Mouse (Mus musculus) kidney, embryonic 15.5 days (tissue): ENCODE measurements around the gene 2310007B03Rik. TPM values are rescaled to one million over a fixed set of nuclear protein-coding genes. Genes with fewer than 3 reads are reported as not detected.
A peak's percentile ranks its signal among the peaks of the same experiment; 100 is the strongest.

Experiments
- ATAC-seq: fragments of 200-750 bp; cut with Nextera tagmentation; replicated peaks from 2 replicates; pipeline ENCODE4 v1.8.0; 2017; ENCODE audit warnings: moderate TSS enrichment; ENCODE audit not compliant: low FRiP score
- H3K27ac ChIP-seq: fragments of 300-500 bp; sonication (generic); 2 replicates; pipeline ENCODE4 v1.5.1; 2015; ENCODE audit warnings: mild to moderate bottlenecking, inconsistent platforms
- H3K27me3 ChIP-seq: fragments of 300-500 bp; sonication (generic); 2 replicates; pipeline ENCODE4 v1.6.1; 2015; ENCODE audit warnings: inconsistent platforms
- H3K36me3 ChIP-seq: fragments of 300-500 bp; sonication (generic); 2 replicates; pipeline ENCODE4 v1.6.1; 2015; ENCODE audit warnings: inconsistent platforms
- H3K4me1 ChIP-seq: fragments of 300-500 bp; sonication (generic); 2 replicates; pipeline ENCODE4 v1.6.1; 2015; ENCODE audit warnings: inconsistent platforms
- H3K4me2 ChIP-seq: fragments of 300-500 bp; sonication (generic); 2 replicates; pipeline ENCODE4 v1.6.1; 2015; ENCODE audit warnings: moderate library complexity, mild to moderate bottlenecking, inconsistent platforms
- H3K4me3 ChIP-seq: fragments of 300-500 bp; sonication (generic); replicated peaks from 2 replicates; pipeline ENCODE4 v1.5.1; 2015; ENCODE audit warnings: mild to moderate bottlenecking, inconsistent platforms
- H3K9ac ChIP-seq: fragments of 300-500 bp; sonication (generic); 2 replicates; pipeline ENCODE4 v1.6.1; 2015; ENCODE audit warnings: mild to moderate bottlenecking, inconsistent platforms
- H3K9me3 ChIP-seq: fragments of 300-500 bp; sonication (generic); replicated peaks from 2 replicates; pipeline ENCODE4 v1.6.1; 2016; ENCODE audit warnings: inconsistent platforms
- WGBS: fragments of 180-500 bp; shearing (Covaris S2); methylation state at CpG from one replicate; pipeline ENCODE4 v1.1.7; 2015; ENCODE audit warnings: mixed read lengths; 5-methylcytosine and 5-hydroxymethylcytosine counted together
- polyA plus RNA-seq: library from polyadenylated mRNA; unstranded; fragments of >200 nt; fragmentation: Nextera tagmentation; extraction: Ambion mirVana; gene quantifications from 2 replicates; pipeline ENCODE4 v1.2.1, GENCODE M21; 2015

Gene 2310007B03Rik
- polyA plus RNA-seq, 1 experiment from 2014 or later, result 1.4 TPM

DNA sequence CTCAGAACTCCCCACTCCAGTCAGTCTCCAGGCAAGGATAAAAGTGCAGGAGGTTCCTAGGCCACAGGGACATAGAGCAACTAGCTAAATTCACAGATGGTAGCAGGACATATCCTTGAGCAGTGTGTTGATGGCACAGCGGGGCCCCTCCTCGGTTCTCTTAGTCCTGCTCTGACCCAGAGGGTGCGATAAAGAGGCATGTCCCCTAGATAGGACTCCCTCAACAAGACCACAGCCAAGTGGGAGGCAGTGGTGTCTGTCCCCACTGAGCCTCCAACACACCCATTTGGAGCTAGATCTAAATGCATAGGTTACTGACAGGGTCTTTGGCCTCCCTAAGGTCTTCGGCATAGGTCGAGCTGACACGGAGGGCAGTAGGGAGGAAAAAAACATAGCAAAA, 15.1 kb upstream of the 2310007B03Rik start:
- no peaks in the 10 kb centered on the region for H3K36me3 ChIP-seq
- no peak overlapping the region for H3K9ac ChIP-seq
- WGBS, result 13% methylated on average over 6 of the region's 6 CpGs
- H3K4me3 ChIP-seq, result peak overlapping the region; percentile 40; the same call in 1 of the 2 replicates
- H3K27ac ChIP-seq, result peak overlapping the region; percentile 89
- no peak for ATAC-seq
- H3K4me1 ChIP-seq, result peaks cover 31% of the 10 kb centered on the region
- peak overlapping the region; percentile 80 for H3K4me2 ChIP-seq
- H3K9me3 ChIP-seq, result no peaks in the 10 kb centered on the region
- peaks cover 1% of the 10 kb centered on the region; the same call in 1 of the 2 replicates for H3K27me3 ChIP-seq

DNA sequence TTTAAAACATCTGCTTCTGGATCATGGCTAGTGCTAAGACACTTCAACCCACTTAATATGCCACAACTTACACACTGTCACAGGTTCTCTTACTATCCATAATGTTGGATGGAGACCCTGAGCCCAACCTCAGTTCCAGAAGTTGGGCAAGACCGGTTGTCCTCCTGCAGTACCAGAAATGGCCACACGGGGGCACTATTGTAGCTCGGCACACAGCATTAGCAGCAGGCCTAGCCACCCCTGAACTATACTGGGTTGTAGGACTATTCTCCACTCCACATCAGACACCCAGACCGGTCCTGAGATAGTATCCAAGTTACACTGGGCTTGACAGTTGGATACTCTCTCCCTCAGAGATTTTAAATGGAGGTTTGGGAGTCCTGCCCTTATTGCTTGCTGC, 13.7 kb upstream of the 2310007B03Rik start:
- no peak overlapping the region for H3K27ac ChIP-seq
- WGBS, result under 1% methylated on average over 4 of the region's 4 CpGs

DNA sequence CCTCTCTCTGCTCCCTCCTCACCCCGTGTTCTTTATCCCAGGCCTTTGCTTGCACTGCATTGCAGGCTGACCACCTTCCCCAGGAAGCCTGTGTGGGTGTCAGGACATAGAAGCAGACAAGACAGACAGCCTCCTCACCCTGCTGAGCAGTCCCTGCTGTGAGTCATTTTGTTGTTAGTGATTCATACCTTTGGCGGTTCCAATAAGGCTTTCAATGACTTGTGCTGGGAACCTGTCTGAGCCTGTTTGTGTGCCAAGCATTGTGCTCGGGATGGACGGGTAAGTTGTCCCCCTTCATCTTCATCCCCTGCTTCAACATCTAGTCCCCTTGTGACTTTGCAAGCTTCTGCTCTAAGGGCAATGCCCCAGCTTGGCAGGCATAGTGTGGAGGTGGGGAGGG, 12.9 kb upstream of the 2310007B03Rik start:
- H3K4me1 ChIP-seq, result peaks cover 31% of the 10 kb centered on the region
- H3K27me3 ChIP-seq, result peaks cover 5% of the 10 kb centered on the region; the same call in 1 of the 2 replicates
- no peaks in the 10 kb centered on the region for H3K36me3 ChIP-seq
- WGBS, result 76% methylated on average over 4 of the region's 4 CpGs
- H3K4me3 ChIP-seq, result no peak overlapping the region
- no peak for ATAC-seq
- no peak overlapping the region for H3K27ac ChIP-seq
- H3K9me3 ChIP-seq, result no peaks in the 10 kb centered on the region
- no peak overlapping the region for H3K9ac ChIP-seq
- no peak overlapping the region for H3K4me2 ChIP-seq

More for the DNA sequence above, 13.7 kb upstream of the 2310007B03Rik start:
- no peak overlapping the region for H3K4me3 ChIP-seq
- no peaks in the 10 kb centered on the region for H3K36me3 ChIP-seq
- H3K27me3 ChIP-seq, result peaks cover 5% of the 10 kb centered on the region; the same call in 1 of the 2 replicates
- no peak overlapping the region for H3K9ac ChIP-seq
- H3K4me2 ChIP-seq, result no peak overlapping the region
- peaks cover 31% of the 10 kb centered on the region for H3K4me1 ChIP-seq
- peak; percentile 49 for ATAC-seq
- no peaks in the 10 kb centered on the region for H3K9me3 ChIP-seq

DNA sequence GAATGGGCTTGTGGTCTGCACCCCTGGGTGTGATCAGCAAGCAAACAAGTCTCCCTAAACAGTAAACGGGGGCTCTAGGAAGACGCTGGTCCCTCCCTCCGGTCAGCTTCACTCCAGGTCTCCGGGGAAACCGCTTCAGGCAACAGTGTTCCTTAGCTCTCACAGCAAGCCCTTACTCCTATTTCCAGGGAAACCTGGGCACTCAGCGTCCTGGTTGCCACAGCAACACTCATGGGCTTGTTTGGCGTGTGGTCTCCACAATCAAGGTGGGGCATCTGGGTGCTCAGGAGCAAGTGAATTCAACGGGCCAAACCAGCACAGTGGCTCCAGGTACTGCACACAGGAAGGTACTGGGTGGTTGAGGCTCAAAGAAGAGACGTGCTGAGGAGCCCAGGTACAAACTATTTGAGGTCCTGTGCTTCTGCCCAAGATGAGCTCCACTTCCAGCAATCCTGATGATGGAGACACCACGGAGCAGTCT, 7.6 kb upstream of the 2310007B03Rik start, which contains the start of gene Crocc2:
Gene Crocc2 (plus strand): TSS at position 431 of the 481 bp plus-strand sequence.
- Histone ChIP-seq H3K27ac (no peak within 1 kb of the TSS), H3K4me2 (no peak within 1 kb of the TSS), H3K9me3 (no peaks in the 10 kb centered on the region), H3K4me3 (no peak within 1 kb of the TSS), H3K9ac (no peak within 1 kb of the TSS), H3K36me3 (no peaks in the 10 kb centered on the region), H3K27me3 (0 out of 2 replicates have a peak, but pooled peaks cover 5% of the 10 kb centered on the region), H3K4me1 (no peaks in the 10 kb centered on the region)
- ATAC-seq, result no peak
- WGBS, result 57% methylated on average over 10 of the region's 10 CpGs

DNA sequence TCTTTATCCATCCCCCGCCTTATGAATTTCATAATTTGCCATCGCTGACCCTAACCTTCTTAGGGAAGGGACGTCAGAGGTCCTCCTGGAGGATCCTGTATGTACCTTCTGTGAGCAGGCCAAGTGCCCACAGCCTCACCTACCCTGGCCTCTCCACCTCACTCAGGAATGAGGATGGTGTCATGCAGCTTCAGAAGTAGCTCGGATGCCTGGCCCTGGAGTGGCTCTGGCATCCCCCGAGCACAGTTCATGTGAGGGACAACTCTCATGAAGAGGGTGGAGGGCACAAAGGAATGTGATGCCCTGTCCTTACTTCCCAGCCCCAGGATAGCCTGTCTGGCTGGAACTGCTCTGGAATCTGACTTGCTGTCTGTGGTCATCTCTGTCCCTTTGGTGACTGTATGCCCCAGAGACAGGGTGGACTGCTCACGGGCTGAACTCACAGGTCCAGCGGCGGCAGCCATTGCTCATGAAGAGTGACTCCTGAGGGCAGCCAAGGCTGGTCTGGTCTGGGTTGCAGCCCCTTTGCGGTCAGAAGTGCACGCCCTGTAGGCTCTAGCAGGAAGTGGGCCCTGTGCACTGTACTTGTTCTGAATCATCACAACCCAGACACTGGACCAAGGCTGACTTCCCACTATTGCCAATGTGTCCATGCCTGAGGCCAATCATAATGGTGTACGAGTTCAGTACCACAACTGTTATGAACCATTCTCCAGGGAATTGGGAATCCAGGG, 5.8 kb upstream of the 2310007B03Rik start:
- no peak overlapping the region for H3K9ac ChIP-seq
- WGBS, result 85% methylated on average over 11 of the region's 11 CpGs
- H3K9me3 ChIP-seq, result no peaks in the 10 kb centered on the region
- 0 out of 2 replicates have a peak, but pooled peaks cover 5% of the 10 kb centered on the region for H3K27me3 ChIP-seq
- H3K4me3 ChIP-seq, result no peak overlapping the region
- no peaks in the 10 kb centered on the region for H3K36me3 ChIP-seq
- ATAC-seq, result no peak
- H3K27ac ChIP-seq, result no peak overlapping the region
- no peaks in the 10 kb centered on the region for H3K4me1 ChIP-seq
- H3K4me2 ChIP-seq, result no peak overlapping the region

DNA sequence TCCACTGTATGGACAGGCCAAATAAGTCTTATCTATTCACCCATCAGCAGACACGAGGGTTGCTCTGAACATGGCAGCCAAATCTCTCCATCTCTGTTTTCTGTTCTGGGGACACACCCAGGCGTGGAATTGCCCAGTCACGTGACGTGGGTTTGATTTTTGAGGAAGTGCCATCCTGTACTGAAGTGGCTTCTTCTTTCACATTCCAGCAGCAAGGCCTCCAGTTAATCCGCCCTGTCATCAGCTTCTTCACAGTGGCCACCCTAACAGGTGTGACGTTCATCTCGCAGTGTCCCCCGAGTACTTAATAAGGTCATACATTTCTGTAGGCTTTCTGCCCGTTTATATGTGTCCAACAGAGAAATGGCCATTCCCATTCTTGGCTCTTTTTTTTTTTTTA, 4.7 kb upstream of the 2310007B03Rik start:
- no peak overlapping the region for H3K9ac ChIP-seq
- no peak overlapping the region for H3K4me2 ChIP-seq
- WGBS, result 78% methylated on average over 9 of the region's 9 CpGs
- peaks cover 7% of the 10 kb centered on the region; the same call in 1 of the 2 replicates for H3K4me1 ChIP-seq
- no peak overlapping the region for H3K27ac ChIP-seq
- H3K36me3 ChIP-seq, result no peaks in the 10 kb centered on the region
- ATAC-seq, result no peak
- no peaks in the 10 kb centered on the region for H3K27me3 ChIP-seq
- no peak overlapping the region for H3K4me3 ChIP-seq
- H3K9me3 ChIP-seq, result no peaks in the 10 kb centered on the region

DNA sequence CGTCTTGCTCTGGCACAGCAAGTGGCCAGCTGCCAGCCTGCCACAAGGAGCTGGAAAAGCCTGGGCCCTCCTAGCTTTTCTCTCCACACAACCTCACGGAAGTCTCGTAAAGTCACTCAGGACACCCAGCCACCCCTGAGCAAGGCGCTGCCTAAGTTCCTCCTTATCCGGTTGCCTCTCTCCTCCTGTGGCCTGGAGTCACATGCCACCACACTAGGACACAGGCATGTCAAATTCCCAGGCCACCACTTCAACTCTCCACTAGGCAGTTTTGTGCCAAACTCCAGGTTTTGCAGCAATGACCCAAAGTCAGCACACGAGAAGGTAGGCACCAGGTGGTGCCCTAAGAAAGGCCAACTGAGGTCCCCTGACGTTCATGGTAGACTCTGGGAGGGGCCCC, 1.8 kb upstream of the 2310007B03Rik start:
- H3K27ac ChIP-seq, result no peak overlapping the region
- H3K4me2 ChIP-seq, result no peak overlapping the region
- H3K9ac ChIP-seq, result no peak overlapping the region
- no peaks in the 10 kb centered on the region for H3K36me3 ChIP-seq
- H3K27me3 ChIP-seq, result no peaks in the 10 kb centered on the region
- ATAC-seq, result no peak
- no peak overlapping the region for H3K4me3 ChIP-seq
- H3K4me1 ChIP-seq, result peaks cover 13% of the 10 kb centered on the region; the same call in 1 of the 2 replicates
- WGBS, result 84% methylated on average over 7 of the region's 7 CpGs
- H3K9me3 ChIP-seq, result no peaks in the 10 kb centered on the region

DNA sequence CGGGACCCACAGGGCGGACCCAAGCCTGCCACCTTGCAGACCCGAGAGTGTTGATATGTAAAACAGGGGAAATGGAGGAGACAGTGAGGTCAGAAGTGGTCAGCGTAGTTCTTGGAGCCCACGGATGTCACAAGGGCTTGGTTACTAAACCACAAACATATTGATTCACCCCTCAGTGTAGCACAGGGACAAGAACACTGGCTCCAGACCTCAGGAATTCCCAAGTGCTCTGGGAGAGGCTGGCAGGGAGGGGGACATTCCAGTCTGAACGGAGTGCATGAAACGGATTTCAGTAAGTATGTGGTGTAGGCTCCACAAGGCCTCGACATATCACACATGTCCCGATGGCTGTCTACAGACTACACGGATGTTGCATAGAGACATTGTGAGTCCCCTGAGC, 1.2 kb upstream of the 2310007B03Rik start:
- H3K27me3 ChIP-seq, result no peaks in the 10 kb centered on the region
- WGBS, result 75% methylated on average over 10 of the region's 10 CpGs
- no peak overlapping the region for H3K27ac ChIP-seq
- H3K36me3 ChIP-seq, result no peaks in the 10 kb centered on the region
- H3K4me1 ChIP-seq, result peaks cover 13% of the 10 kb centered on the region; the same call in 1 of the 2 replicates
- no peak for ATAC-seq
- H3K4me2 ChIP-seq, result no peak overlapping the region
- no peaks in the 10 kb centered on the region for H3K9me3 ChIP-seq
- no peak overlapping the region for H3K4me3 ChIP-seq
- no peak overlapping the region for H3K9ac ChIP-seq

DNA sequence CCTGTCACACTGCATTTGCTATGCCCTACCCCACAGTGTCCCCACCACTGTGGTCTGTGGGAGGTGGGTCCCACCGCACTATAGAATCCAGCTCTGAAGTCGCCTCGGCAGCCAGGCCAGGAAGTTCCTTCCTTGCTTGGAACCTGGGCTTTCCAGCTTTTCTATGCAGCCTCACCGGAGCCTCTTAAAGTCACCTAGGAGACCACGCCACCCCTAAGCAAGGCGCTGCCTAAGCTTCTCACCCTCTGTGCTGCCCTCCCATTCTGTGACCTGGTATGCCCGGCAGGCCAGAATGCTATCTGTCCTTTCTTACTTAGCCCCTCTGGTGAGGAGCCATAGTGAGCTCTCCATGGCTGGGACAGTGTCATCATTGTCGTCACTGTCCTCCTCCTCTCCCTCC, 602 bp upstream of the 2310007B03Rik start:
- H3K9me3 ChIP-seq, result no peaks in the 10 kb centered on the region
- H3K9ac ChIP-seq, result no peak overlapping the region
- no peak overlapping the region for H3K4me3 ChIP-seq
- H3K4me1 ChIP-seq, result peaks cover 13% of the 10 kb centered on the region; the same call in 1 of the 2 replicates
- WGBS, result 77% methylated on average over 8 of the region's 8 CpGs
- H3K36me3 ChIP-seq, result no peaks in the 10 kb centered on the region
- no peak for ATAC-seq
- H3K27me3 ChIP-seq, result no peaks in the 10 kb centered on the region
- H3K27ac ChIP-seq, result no peak overlapping the region
- no peak overlapping the region for H3K4me2 ChIP-seq

DNA sequence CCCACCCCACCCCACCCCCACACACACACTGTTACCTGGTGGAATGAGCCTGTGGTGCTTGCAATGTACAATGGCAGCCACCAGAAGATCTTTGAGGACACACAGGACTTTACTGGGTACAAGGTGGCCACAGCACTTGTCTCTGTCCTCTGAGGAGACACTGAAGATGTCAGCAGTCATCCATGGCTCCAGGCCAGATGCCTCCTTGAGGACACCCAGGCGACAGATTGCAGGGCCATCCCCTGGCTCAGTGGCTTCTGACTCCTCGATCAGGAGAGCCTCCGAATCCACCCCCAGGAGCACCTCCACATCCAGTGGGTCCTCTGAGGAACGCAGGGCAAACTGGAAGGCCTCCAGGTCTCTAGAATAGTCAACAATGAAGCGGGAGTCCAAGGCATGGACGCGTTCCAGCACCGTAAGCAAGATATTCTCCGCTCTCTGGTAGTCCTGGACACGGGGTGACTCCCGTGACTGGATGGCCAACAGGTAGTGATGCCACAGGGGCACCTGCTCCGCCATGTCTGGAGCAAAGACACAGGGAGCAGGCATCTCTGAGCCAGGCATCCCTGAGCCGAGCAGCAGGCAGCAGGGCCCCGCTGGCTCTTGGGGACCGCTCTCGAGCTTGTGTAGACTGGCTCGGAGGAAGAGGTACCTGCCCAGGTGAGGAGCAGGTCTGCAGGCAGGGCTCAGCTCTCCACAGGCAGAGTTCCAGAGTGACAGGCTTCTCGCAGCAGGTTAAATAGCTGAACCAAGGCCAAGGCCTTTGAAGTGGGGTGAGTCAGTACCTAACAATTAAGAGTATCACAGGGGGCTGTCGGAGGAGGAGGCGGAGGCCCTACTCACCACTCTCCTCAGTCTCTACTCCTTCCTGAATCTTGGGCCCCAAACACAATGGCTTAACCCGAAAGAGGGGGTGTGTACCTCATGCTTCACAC, 915 bp downstream of the 2310007B03Rik start:
- Histone ChIP-seq H3K4me3 (no peak overlapping the region), H3K36me3 (no peaks in the 10 kb centered on the region), H3K4me1 (peaks cover 13% of the 10 kb centered on the region; the same call in 1 of the 2 replicates), H3K4me2 (no peak overlapping the region), H3K27me3 (no peaks in the 10 kb centered on the region), H3K9me3 (no peaks in the 10 kb centered on the region), H3K9ac (no peak overlapping the region), H3K27ac (peak overlapping the region; percentile 54; the same call in 1 of the 2 replicates)
- 77% methylated on average over 21 of the region's 21 CpGs for WGBS
- ATAC-seq, result peak; percentile 12; the same call in 1 of the 2 replicates

DNA sequence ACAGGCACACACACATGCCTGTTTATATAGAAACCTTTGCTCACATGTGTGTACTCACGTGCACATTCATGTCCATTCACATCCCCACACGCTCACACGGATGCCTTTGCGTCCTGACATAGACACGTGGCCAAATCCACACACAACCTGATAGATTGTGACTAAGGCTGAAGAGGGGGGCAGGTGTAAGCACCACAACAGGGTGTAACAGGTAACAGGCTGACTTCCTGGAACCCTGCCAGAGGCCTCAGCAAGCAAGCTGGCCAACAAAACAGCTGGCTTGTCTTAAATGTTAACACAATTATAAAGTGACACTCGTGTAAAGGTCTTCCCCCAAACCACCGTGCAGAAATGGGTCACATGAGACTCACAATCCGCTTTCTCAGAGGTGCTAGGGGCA, 1.8 kb downstream of the 2310007B03Rik start:
- no peak overlapping the region for H3K4me3 ChIP-seq
- WGBS, result 75% methylated on average over 8 of the region's 8 CpGs
- no peak for ATAC-seq
- no peaks in the 10 kb centered on the region for H3K36me3 ChIP-seq
- no peaks in the 10 kb centered on the region for H3K27me3 ChIP-seq
- H3K9ac ChIP-seq, result no peak overlapping the region
- H3K9me3 ChIP-seq, result no peaks in the 10 kb centered on the region
- H3K4me1 ChIP-seq, result peaks cover 13% of the 10 kb centered on the region; the same call in 1 of the 2 replicates
- H3K27ac ChIP-seq, result no peak overlapping the region
- no peak overlapping the region for H3K4me2 ChIP-seq
